Mouse (Mus musculus) retina, postnatal 1 day (tissue): ENCODE data around the gene Galnt16.

ENCODE experiments used
- DNase-seq: peaks from one replicate; pipeline ENCODE4 v3.0.0-alpha.2; 2012

Gene Galnt16

GRCm38 (mm10) chr12:80533876-80534275, 15.8 kb downstream of the Galnt16 start:
- no peak for DNase-seq

GRCm38 (mm10) chr12:80537313-80537712, 19.2 kb downstream of the Galnt16 start:
- DNase-seq: no peak

- no peak for DNase-seq
Measured at GRCm38 (mm10) chr12:80538311-80538710, 20.2 kb downstream of the Galnt16 start.

DNA sequence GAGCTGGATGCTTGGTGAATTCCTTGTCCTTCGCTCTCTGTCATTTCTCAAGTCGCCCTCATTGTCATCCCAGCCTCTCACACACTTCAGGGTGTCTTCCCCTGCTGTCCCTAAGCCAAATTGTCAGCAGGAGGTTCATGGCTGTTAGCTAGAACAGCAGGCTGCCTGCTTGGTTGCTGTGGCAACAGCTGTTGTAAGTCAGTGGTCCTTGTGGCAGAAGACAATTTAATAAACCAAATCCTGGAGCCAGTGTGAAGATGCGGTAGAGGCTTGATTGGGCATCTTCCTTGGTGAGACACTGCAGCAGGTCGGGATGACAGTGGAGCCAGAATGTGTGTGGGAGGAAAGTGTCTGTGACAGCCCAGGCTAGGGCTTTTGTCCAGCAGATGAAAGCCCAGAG, 27.2 kb downstream of the Galnt16 start:
- peak; percentile 42 for DNase-seq

- DNase-seq: no peak
Measured at GRCm38 (mm10) chr12:80549646-80550045, 31.6 kb downstream of the Galnt16 start.

DNA sequence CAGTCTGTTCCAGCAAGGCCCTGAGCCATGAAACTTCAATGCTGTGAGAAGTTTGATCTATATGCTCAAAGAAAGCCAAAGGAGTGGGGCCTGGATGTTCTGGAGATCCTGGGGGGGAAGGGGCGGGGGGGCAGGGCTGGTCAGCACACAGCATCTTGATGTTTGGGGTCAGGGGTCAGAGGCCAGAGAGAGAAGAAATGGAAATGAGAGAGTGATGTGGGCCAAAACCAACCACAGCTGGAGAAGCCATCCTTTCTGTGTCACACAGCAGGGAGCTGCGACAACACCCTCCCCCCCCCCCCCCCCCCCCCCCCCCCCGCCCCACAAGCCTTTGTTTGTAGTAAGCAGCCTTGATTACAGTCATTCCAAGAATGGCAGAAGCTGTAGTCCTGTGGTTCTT, 35.1 kb downstream of the Galnt16 start:
- DNase-seq: peak; percentile 41

DNA sequence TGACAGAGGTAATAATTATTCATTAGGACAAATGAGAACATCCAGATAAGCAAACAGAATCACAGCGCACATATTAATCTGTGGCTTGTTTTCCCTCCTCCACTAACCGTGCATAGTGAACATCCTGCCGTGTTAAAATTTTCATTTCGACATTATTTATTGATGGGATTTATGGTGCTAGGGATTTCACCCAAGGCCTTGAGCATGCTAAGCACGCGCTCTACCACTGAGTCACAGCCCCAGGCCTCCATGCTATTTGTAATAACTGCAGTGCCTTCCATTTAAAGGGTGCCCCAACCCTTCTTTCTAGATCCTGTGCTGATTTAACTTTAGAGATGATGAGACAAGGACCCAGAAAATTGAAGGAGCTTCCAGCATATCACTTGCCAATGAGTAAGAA, 36.2 kb downstream of the Galnt16 start:
- no peak for DNase-seq

DNA sequence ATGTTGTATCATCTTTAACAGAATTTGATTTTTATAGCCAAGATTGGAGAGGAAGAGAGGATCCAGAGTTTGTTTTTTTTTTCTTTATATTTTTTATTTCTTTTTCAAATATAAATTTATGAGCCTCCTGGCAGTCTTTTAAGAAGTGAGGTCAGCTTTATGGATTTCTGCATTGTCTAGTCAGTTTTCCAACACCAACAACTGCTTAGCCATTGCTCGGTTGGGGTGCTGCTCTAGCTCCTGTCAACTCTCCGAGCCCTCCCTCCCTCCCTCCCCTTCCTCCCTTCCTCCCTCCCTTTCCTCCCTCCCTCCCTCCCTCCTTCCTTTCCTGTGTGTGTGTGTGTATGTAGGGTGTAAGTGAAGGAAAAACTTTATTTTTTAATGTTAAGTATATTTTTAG, 43.8 kb downstream of the Galnt16 start:
- DNase-seq: no peak

- no peak for DNase-seq
Measured at GRCm38 (mm10) chr12:80562793-80563192, 44.7 kb downstream of the Galnt16 start.

GRCm38 (mm10) chr12:80564990-80565389, 46.9 kb downstream of the Galnt16 start:
- DNase-seq: no peak

DNA sequence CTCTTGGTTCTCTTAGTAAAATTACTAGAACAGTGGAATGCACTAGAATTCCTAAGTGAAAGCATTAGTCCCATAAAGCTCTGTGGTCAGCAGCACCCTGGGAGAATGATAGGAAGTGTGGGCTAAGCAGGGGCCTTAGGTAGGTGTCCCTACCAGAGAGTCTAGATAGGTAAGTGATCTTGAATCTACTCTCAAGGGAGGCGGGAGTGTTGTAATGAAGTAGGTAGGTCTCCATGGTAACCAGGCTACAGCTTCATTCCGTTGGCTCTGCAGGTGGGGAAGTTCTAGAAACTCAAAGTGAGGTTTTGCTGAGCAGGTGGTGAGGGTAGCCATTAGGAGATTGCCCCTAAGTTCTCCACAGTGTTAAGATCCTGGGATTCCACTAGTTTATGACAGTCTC, 47.7 kb downstream of the Galnt16 start:
- no peak for DNase-seq

DNA sequence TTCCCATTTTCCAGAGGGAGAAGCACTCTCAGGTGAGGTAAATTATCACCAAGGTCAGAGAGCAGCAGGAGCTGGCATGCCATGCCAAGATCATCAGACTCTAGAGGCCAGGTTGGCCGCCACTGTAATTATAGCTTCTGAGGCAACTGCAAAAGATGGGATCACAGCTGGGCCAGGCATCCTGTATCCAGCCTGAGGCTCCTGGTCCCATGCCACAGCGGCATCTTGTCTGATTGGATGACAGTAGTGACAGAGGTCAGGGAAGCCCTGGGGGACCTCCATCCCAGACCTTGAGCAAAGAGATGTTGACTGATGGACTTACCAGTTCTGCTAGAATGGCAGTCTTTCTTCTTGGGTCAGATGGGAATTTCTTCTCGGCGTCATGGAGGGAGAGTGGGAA, 48.4 kb downstream of the Galnt16 start:
- DNase-seq: peak; percentile 27

- DNase-seq: no peak
Measured at GRCm38 (mm10) chr12:80567375-80567774, 49.3 kb downstream of the Galnt16 start.

- DNase-seq: no peak
Measured at GRCm38 (mm10) chr12:80569561-80569960, 51.5 kb downstream of the Galnt16 start.

GRCm38 (mm10) chr12:80574318-80574717, 56.2 kb downstream of the Galnt16 start:
- no peak for DNase-seq

DNA sequence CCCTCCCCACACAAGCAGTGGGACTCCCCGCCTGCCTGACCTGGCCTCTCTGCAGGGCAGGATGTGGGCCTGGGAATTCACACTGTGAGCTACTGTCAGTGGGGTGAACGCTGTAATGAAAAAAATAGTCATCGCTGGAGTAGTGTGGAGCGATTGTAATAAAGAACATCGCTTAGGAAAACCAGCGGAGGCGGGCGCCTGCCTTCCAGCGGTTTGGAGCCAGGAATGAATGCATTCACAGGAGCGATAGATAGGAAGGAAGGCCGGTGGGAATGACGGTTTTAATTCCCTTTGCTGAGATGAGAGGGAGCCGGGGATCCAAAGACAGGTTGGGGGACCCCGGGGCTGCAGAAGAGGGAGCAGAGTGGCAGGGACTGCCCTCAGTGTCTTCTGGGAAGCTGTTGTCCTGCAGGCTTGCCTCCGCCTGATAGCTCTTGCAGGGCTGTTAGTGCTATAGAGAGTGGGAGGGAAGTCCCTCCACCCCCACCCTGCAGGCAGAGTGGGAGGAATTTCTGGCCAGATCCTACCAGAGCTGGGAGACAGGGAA, 56.8 kb downstream of the Galnt16 start:
- DNase-seq: peak; percentile 35

GRCm38 (mm10) chr12:80577049-80577448, 59.0 kb downstream of the Galnt16 start:
- peak; percentile 69 for DNase-seq

- DNase-seq: no peak
Measured at GRCm38 (mm10) chr12:80581357-80581756, 63.3 kb downstream of the Galnt16 start.

DNA sequence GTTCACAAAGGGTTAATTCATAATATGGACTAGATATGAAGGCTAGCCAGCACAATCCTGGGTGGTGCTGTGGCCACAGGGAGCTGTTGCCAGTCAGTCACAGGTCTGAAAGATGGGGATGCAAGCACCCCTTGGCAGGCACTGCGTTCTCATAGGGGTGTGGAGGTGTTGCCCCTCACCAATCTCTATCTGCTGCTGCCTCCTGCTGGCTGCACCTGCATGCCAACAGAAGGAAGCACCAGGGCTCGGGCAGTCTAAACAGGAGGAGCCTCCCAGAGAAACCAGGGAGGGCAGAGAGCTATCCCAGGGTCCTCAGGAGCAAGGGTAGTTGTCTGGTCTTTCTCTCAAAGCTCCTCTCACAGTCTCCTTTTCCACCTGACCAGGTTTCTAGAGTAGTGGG, 66.9 kb downstream of the Galnt16 start:
- DNase-seq: no peak

- DNase-seq: no peak
Measured at GRCm38 (mm10) chr12:80594141-80594540, 76.1 kb downstream of the Galnt16 start.

DNA sequence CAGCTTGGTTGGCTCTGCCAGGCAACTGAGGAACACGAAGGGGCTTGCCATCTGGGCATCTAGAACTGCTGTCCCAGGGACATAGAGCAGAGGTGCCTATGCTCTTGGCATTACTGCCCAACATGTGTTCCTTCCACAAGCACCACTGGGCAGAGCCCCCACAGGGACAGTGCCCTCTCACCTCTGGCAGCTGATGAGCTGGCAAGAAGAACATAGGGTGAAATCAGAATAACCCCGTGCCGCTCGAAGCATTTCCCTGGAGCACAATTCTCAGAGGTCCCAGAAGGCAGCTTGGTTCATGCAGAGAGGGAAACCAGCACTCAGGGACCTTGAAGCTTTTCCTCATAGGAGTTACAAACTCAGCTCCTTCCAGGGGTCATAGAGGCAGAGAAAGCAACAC, 76.7 kb downstream of the Galnt16 start:
- no peak for DNase-seq

DNA sequence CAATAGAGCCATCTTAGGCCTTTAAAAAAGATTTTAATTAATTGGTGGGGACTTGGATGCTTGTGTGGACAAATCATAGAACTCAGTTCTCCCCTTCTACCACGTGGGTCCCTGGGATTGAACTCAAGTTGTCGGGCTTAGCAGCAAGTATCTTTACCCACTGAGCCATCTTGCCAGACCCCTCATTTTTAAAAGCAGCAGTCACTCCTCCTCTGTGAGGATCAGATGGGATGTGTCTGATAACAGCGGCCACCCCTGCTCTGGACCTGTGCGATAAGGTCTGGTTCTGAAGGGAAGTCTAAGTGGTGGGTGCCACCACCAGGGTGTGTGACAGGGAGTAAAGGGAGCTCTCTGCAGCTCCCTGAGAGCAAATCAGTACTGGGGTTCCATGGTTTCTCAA, 77.5 kb downstream of the Galnt16 start:
- DNase-seq: no peak

GRCm38 (mm10) chr12:80595968-80596367, 77.9 kb downstream of the Galnt16 start:
- DNase-seq: no peak

DNA sequence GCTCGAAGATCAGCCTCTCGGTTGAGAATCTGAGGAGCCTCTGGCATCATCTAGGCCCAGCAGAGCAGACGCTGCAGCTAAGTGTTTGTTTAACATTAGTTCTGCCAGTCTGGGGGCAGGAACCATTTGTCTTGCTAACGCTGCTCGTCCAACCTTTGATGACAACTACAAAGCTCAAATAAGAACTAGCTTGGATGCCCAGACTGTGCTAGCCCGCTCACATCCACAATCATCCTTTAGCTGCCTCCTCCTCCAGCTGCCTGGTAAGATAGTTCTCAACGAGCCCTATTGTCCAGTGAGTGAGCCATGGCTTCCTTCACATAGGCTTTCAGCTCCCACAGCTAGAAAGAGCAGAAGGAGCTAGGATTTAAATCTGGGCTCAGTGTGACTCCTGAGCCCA, 80.2 kb downstream of the Galnt16 start:
- no peak for DNase-seq

GRCm38 (mm10) chr12:80598756-80599155, 80.7 kb downstream of the Galnt16 start:
- no peak for DNase-seq
